Mouse (Mus musculus) embryonic stem cell, embryonic (primary cell): ENCODE results near the gene Zfp383.
"Not testable (repeated sequence)": the region's sequence is repeated elsewhere in the genome, so short reads cannot be mapped to it uniquely, and the experiment has no call there.

Source experiments
- CTCF ChIA-PET, 4 experiments: fragments of 300-600 bp in 2 of 4; fragments of 350-600 bp in 2 of 4; sonication (Branson Sonifier 250); formaldehyde crosslinking; loops; one replicate each; lab custom pipeline; 2022; ENCODE audit warnings: inconsistent platforms in 2 of 4; lab: Charles Lee
- POLR2A ChIA-PET, 4 experiments: fragments of 300-600 bp in 2 of 4; fragments of 350-600 bp in 2 of 4; sonication (Branson Sonifier 250); formaldehyde crosslinking; loops; one replicate each; lab custom pipeline; 2022; ENCODE audit warnings: antibody characterized with exemption in 4 of 4, inconsistent platforms in 1 of 4; lab: Charles Lee

The Zfp383 gene

DNA sequence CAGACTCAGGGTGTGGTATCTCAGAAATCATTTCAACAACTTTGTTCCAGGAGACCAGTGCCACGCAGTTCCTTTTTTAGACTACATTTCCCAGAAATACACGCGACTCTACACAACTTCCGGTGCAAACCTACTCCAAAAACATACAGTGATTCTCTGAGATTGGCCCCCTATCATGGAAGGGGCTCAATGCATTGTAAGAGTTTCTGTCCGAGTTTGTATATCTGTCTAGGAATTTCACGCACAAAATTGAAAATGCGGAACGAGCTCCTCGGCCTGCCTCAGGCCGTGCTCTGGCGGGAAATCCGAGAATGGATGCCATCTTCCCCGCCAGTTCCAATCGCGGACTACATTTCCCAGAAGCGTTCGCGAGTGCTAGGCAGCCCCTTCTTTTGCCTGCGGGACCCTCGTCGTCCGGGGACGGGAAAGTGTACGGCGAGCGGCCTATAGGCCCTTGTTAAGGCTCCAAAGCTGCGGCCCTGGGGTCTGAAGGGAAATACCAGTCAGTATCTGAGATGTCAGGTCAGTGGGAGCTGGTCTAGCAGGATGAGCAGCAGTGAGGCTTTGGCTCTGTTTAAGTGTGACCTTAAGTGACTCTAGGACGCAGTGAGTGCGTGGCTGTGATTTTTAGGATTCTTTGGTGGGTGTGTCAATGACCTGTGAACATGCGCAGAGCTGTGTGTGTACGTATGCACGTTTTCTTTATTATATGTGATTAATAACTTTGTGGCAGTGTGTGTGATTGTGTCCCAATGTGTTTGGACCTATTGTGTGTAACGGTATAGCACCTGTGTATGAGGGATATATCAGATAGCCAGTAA, at the start of gene Zfp383:
Gene Zfp383 (plus strand): TSS at position 94 of the 821 bp plus-strand sequence.
- ChIA-PET CTCF (interaction anchor here (0.6 to 1.4 kb wide), 4 partner anchors 10 to 177 kb away, joined by 3 to 4 read pairs (median 4); no protein-coding TSS in a partner anchor), POLR2A (interaction anchor here (0.7 to 5.8 kb wide), 36 partner anchors 8 to 372 kb away, joined by 3 to 76 read pairs (median 4); partner anchors contain the start of genes Zfp568 (in 2 of the 4), Thap8 (in 1 of the 4), Wdr62 (in 1 of the 4) and Zfp420 (in 1 of the 4))

GRCm38 (mm10) chr7:29859532-29860517, 48.2 kb upstream of the Zfp383 start, which contains the start of gene Zfp420:
TSS of gene Zfp420 (plus strand) at chr7:29859979.
- ChIA-PET POLR2A (interaction anchor here in 3 of 4 experiments (0.5 to 1.0 kb wide), 13 partner anchors 8 to 339 kb away, joined by 3 to 4 read pairs (median 3); partner anchors contain the start of genes Capns1 (in 1 of the 3) and Zfp383 (in 1 of the 3)), CTCF (interaction anchor here in 2 of 4 experiments (0.5 to 1.0 kb wide), 6 partner anchors 41 to 461 kb away, joined by 3 to 4 read pairs (median 3); partner anchors contain the start of genes E130208F15Rik (in 1 of the 2) and Zfp27 (in 1 of the 2))

DNA sequence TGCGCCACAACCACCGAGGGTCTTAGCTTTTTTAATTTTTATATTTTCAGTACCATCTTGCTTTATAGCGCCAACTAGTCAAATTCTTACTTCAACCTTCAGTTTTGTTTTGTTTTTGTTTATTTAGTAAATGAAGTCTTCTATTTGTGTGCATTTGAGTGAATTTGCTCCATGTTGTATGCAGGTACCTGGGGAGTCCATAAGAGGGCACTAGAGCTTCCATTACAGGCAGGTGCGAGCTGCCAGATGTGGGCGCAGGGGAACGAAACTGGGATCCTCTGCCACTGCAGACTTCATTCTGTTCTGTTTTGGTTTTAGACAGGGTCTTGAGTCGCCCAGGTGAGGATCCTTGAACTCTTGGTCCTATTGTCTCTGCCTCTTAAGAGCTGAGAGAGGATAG, 46.4 kb upstream of the Zfp383 start:
- ChIA-PET POLR2A (interaction anchor here in 2 of 4 experiments (1.0 to 1.6 kb wide), 5 partner anchors 20 to 127 kb away, joined by 3 to 4 read pairs (median 3); partner anchors contain the start of gene Zfp27 (in 1 of the 2)), CTCF (interaction anchor here in 3 of 4 experiments (0.6 to 1.2 kb wide), 6 partner anchors 25 to 310 kb away, joined by 3 to 5 read pairs (median 4); no protein-coding TSS in a partner anchor)

- POLR2A ChIA-PET, result no interaction called here
These were observed 33.8 kb upstream of the Zfp383 start for GRCm38 (mm10) chr7:29874256-29874655.

GRCm38 (mm10) chr7:29877561-29877960, 30.5 kb upstream of the Zfp383 start:
- POLR2A ChIA-PET, result interaction anchor here in 1 of 4 experiments (1.0 kb wide), 1 partner anchor 218 kb away, joined by 3 read pairs; no protein-coding TSS in a partner anchor
- CTCF ChIA-PET, result not testable (repeated sequence)

More at GRCm38 (mm10) chr7:29874256-29874655, 33.8 kb upstream of the Zfp383 start:
- CTCF ChIA-PET, result interaction anchor here in 1 of 4 experiments (1.2 kb wide), 1 partner anchor 85 kb away, joined by 3 read pairs; no protein-coding TSS in a partner anchor

DNA sequence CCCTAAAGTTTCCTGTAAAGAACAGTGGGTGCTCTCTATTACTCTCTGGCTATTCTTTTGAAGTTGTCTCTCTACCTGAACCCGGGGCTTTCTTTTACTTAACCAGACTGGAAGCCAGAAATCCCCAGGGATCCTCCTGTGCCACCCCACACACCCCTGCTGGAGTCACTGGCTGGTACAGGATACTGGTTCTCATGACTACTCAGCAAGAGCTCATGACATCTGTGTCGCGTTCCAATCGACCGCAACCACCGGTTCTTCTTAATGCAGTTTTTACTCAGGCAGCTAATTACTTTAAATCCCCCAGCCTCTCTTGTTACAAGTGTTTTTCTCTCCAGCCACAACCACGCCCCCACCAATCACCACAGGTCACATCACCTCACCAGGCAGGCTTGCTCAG, 28.0 kb upstream of the Zfp383 start:
- POLR2A ChIA-PET, result interaction anchor here in 3 of 4 experiments (0.7 to 2.7 kb wide), 22 partner anchors 9 to 579 kb away, joined by 3 to 13 read pairs (median 3); partner anchors contain the start of genes Zfp383 (in 2 of the 3), Gm26920 (in 1 of the 3), Zfp27 (in 1 of the 3) and Zfp566 (in 1 of the 3)
- CTCF ChIA-PET, result no interaction called here

DNA sequence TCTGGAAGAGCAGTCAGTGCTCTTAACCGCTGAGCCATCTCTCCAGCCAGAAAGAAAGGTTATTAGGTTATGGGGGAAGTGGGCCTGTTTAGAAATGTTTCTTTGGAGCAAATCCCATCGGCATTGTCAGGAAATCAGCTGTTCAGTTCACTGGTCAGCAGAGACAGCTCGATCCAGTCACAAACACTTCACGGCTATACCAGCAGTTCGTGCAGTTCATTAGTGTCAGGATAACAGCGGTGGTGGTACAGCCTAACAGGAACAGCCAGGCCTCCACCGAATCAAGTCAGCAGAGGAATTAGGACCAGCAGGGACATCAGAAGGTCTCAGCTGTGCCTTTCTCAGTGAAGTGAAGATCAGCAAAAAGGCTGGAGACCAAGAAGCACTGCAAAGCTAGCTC, 27.1 kb upstream of the Zfp383 start:
- CTCF ChIA-PET, result interaction anchor here in 2 of 4 experiments (0.6 kb wide), 3 partner anchors 16 to 578 kb away, joined by 3 read pairs; no protein-coding TSS in a partner anchor
- POLR2A ChIA-PET, result interaction anchor here (0.6 to 2.7 kb wide), 27 partner anchors 8 to 580 kb away, joined by 3 to 13 read pairs (median 3); partner anchors contain the start of genes Zfp383 (in 2 of the 4), Zfp27 (in 1 of the 4), Zfp568 (in 1 of the 4) and Zfp790 (in 1 of the 4)

DNA sequence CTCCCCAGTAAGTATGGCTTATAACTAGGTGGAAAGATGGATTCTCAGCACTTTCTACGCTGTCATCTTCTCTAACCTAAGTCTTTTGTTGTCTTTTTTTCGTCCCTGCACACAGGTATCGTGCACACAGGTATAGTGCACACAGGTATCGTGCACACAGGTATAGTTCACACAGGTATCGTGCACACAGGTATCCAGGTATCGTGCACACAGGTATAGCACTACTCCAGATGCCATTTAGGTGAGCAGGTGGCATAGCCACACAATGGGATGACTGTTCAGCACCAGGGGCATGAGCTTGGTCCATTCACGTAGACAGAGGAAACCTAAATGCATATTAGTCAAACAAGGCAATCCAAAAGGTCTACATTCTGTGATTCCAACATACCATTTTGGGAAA, 17.5 kb upstream of the Zfp383 start:
- CTCF ChIA-PET, result no interaction called here
- POLR2A ChIA-PET, result interaction anchor here in 1 of 4 experiments (1.2 to 2.0 kb wide), 2 partner anchors 10 to 18 kb away, joined by 3 to 6 read pairs; partner anchors contain the start of gene Zfp383

DNA sequence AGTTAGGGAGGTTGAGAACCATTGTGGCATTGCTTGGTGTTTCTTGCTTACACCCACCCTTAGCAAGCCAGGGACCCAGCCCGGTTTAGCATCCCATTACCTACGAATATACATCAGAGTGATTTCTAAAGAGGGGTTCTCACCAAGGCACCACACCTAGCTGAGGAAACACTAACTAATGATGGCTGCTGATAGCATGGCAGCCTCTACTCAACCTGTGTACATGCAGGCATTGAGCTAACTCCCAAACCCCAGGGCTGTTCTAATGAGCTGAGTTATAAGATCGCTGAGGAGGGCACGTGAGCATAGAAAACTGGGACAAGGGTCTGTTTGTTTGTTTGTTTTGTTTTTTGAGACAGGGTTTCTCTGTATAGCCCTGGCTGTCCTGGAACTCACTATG, 15.3 kb upstream of the Zfp383 start:
- POLR2A ChIA-PET, result interaction anchor here in 3 of 4 experiments (0.6 to 2.9 kb wide), 6 partner anchors 11 to 249 kb away, joined by 3 to 13 read pairs (median 4); partner anchors contain the start of gene Zfp383 (in 1 of the 3)
- CTCF ChIA-PET, result no interaction called here

- POLR2A ChIA-PET, result no interaction called here
- CTCF ChIA-PET, result no interaction called here
These were observed 9.7 kb upstream of the Zfp383 start for GRCm38 (mm10) chr7:29898351-29898750.

DNA sequence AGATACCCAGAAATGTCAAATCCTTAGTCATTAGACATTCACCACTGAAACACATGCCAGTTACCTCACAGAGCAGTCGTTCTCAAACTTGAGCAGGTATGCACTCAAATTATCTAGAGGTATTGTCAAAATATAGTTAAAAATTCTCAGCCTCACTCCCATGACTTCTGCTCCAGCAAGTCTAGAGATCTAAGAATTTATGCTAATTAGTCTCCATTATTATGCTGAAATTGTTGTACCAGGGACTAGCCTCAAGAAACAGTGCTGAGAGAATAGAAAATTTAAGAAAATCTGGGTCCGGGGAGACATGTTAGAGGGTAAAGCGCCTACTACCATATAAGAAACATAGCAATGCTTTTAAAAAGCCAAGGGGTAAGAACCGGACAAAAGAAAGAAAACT, 3.9 kb upstream of the Zfp383 start:
- ChIA-PET CTCF (interaction anchor here in 3 of 4 experiments (0.6 to 1.5 kb wide), 3 partner anchors 38 to 55 kb away, joined by 3 to 5 read pairs (median 3); no protein-coding TSS in a partner anchor), POLR2A (interaction anchor here in 3 of 4 experiments (0.9 to 1.6 kb wide), 13 partner anchors 9 to 91 kb away, joined by 3 to 6 read pairs (median 4); partner anchors contain the start of gene Zfp420 (in 1 of the 3))

- CTCF ChIA-PET, result interaction anchor here in 2 of 4 experiments (0.7 to 1.0 kb wide), 3 partner anchors 11 to 425 kb away, joined by 3 to 9 read pairs (median 3); partner anchors contain the start of gene Zfp420 (in 1 of the 2)
These were observed 1.9 kb upstream of the Zfp383 start, which contains the start of gene Zfp27 for GRCm38 (mm10) chr7:29905966-29906681. TSS of gene Zfp27 (minus strand) at chr7:29906572.

GRCm38 (mm10) chr7:29906682-29907058, 1.4 kb upstream of the Zfp383 start:
- CTCF ChIA-PET, result interaction anchor here in 2 of 4 experiments (0.7 to 1.0 kb wide), 2 partner anchors 47 to 425 kb away, joined by 3 to 9 read pairs; partner anchors contain the start of gene Zfp420 (in 1 of the 2)
- POLR2A ChIA-PET, result interaction anchor here (0.6 to 5.8 kb wide), 31 partner anchors 8 to 669 kb away, joined by 3 to 76 read pairs (median 4); partner anchors contain the start of genes Zfp568 (in 3 of the 4), Gm26920 (in 1 of the 4), Thap8 (in 1 of the 4) and Zfp566 (in 1 of the 4)

More at GRCm38 (mm10) chr7:29905966-29906681, 1.9 kb upstream of the Zfp383 start, which contains the start of gene Zfp27:
- POLR2A ChIA-PET, result interaction anchor here (0.6 to 5.8 kb wide), 35 partner anchors 9 to 668 kb away, joined by 3 to 76 read pairs (median 4); partner anchors contain the start of genes Zfp568 (in 3 of the 4), Gm26920 (in 1 of the 4), Ovol3 (in 1 of the 4) and Thap8 (in 1 of the 4)

DNA sequence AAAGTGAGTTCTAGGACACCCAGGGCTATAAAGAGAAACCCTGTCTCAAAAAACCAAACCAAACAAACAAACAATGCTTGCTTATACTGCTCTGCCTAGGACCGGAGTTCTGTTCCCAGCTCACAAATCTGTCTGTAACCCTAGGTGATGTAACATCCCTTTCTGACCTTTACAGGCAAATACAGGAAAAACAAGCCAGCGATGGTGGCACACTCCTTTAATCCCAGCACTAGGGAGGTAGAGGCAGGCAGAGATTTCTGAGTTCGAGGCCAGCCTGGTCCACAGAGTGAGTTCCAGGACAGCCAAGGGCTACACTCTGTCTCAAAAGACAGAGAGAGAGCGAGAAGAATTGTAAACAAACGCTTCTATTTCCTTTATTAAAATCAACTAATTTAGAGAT, 817 bp upstream of the Zfp383 start:
- CTCF ChIA-PET, result no interaction called here
- POLR2A ChIA-PET, result interaction anchor here (0.7 to 5.8 kb wide), 19 partner anchors 10 to 669 kb away, joined by 3 to 76 read pairs (median 4); partner anchors contain the start of genes Zfp568 (in 2 of the 4), Gm26920 (in 1 of the 4) and Zfp566 (in 1 of the 4)

GRCm38 (mm10) chr7:29910252-29910651, 2.2 kb downstream of the Zfp383 start:
- POLR2A ChIA-PET, result interaction anchor here in 3 of 4 experiments (0.5 to 5.8 kb wide), 17 partner anchors 8 to 83 kb away, joined by 3 to 76 read pairs (median 3); partner anchors contain the start of gene Zfp568 (in 2 of the 3)
- CTCF ChIA-PET, result interaction anchor here in 1 of 4 experiments (0.6 kb wide), 1 partner anchor 662 kb away, joined by 3 read pairs; no protein-coding TSS in a partner anchor
